Mouse (Mus musculus): ENCODE measurements around the gene Xpot. TPM values are rescaled to one million over a fixed set of nuclear protein-coding genes. Genes with fewer than 3 reads are reported as not detected.
A peak's percentile ranks its signal among the peaks of the same experiment; 100 is the strongest.

The Xpot gene
- polyA plus RNA-seq, 1 experiment from 2014 or later = 49.5 TPM

DNA sequence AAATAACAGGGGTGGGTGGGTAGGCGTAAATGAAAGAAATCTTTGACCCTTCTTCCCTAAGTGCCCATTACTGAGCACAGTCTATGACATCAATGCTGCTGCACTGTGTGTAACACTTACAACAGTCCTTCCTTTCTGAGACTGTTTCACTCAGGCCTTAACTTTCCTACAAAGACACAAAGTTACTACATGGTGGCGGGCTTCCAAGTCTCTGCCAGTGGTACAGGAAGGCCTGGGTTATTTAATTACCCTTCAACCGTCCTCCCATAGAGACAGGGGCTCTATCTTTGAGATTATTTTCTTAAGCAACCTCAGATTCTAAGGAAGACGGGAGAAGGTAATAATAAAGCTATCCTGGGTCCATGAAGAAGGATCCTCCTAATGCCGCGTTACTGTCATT lies 13.7 kb downstream of the Xpot start:
- Histone ChIP-seq H3K27me3 (ENCODE audit: control insufficient read depth, insufficient read depth, low read length) (no peaks in the 10 kb centered on the region), H3K4me2 (replicated peaks; ENCODE audit: low read depth, low read length) (no peak overlapping the region), H3K4me3 (ENCODE audit: low read depth, low read length) (no peak overlapping the region), H3K4me1 (replicated peaks; ENCODE audit: control insufficient read depth, insufficient read depth, low read length) (no peaks in the 10 kb centered on the region), H3K27ac (ENCODE audit: low read depth, low read length) (no peak overlapping the region), H3K9ac (ENCODE audit: low read depth, low read length) (no peak overlapping the region), H3K9me3 (ENCODE audit: control insufficient read depth, low read length) (no peaks in the 10 kb centered on the region), H3K36me3 (ENCODE audit: control insufficient read depth, insufficient read depth, low read length) (peaks cover 12% of the 10 kb centered on the region; the same call in 1 of the 2 replicates)
- WGBS = 92% methylated on average over 6 of the region's 6 CpGs
- ATAC-seq (ENCODE audit: low FRiP score) (no peak), DNase-seq (ENCODE audit: low spot score) (no peak)

DNA sequence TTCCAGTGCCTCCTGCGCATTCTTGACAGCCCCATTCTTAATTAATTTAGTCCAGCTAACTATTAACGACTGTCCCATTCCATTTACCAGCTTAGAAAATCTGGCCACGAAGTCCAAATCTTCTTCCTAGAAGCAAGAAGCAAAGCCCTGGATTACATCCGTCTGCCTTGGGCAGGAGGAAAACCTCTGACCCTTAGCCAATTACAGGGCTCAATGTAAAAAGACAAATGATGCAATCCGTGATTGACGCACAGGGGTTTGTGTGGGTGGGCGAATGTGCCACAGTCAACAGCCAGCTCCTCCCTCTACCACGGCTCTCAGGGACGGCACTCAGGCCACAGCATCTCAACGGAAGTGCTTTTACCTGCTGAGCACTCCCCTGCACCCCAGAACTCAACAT lies 14.5 kb downstream of the Xpot start:
- WGBS = 80% methylated on average over 9 of the region's 10 CpGs
- no peaks in the 10 kb centered on the region for H3K4me1 ChIP-seq (replicated peaks; ENCODE audit: control insufficient read depth, insufficient read depth, low read length)
- DNase-seq (ENCODE audit: low spot score) = no peak
- no peak overlapping the region for H3K4me3 ChIP-seq (ENCODE audit: low read depth, low read length)
- no peaks in the 10 kb centered on the region for H3K9me3 ChIP-seq (ENCODE audit: control insufficient read depth, low read length)
- H3K27ac ChIP-seq (ENCODE audit: low read depth, low read length) = no peak overlapping the region
- H3K4me2 ChIP-seq (replicated peaks; ENCODE audit: low read depth, low read length) = no peak overlapping the region
- H3K36me3 ChIP-seq (ENCODE audit: control insufficient read depth, insufficient read depth, low read length) = peaks cover 14% of the 10 kb centered on the region
- no peak overlapping the region for H3K9ac ChIP-seq (ENCODE audit: low read depth, low read length)
- ATAC-seq (ENCODE audit: low FRiP score) = no peak
- H3K27me3 ChIP-seq (ENCODE audit: control insufficient read depth, insufficient read depth, low read length) = no peaks in the 10 kb centered on the region

DNA sequence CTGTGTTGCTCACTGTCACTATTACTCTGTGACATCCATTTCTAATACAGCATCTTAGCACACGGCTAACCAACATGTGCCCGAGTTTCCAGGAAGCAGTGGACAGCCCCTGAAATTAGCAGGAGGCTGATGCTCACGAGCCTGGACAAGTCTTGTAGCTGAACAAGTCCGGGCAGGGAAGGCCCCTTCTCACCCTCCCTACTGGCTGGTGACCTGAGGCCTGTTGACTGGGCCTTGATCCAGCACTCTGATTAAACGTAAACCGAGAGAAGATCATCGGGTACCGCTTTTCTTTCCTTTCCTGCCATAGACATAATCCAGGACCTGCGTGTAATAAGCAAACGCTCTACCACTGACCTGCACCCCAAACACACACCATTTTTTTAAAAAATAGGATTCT lies 18.0 kb downstream of the Xpot start:
- DNase-seq (ENCODE audit: low spot score) = no peak
- H3K4me1 ChIP-seq (replicated peaks; ENCODE audit: control insufficient read depth, insufficient read depth, low read length) = no peaks in the 10 kb centered on the region
- ATAC-seq (ENCODE audit: low FRiP score) = no peak
- no peak overlapping the region for H3K27ac ChIP-seq (ENCODE audit: low read depth, low read length)
- H3K4me2 ChIP-seq (replicated peaks; ENCODE audit: low read depth, low read length) = no peak overlapping the region
- 96% methylated on average over 10 of the region's 10 CpGs for WGBS
- no peaks in the 10 kb centered on the region for H3K9me3 ChIP-seq (ENCODE audit: control insufficient read depth, low read length)
- H3K36me3 ChIP-seq (ENCODE audit: control insufficient read depth, insufficient read depth, low read length) = peaks cover 23% of the 10 kb centered on the region
- no peak overlapping the region for H3K4me3 ChIP-seq (ENCODE audit: low read depth, low read length)
- no peak overlapping the region for H3K9ac ChIP-seq (ENCODE audit: low read depth, low read length)
- no peaks in the 10 kb centered on the region for H3K27me3 ChIP-seq (ENCODE audit: control insufficient read depth, insufficient read depth, low read length)

DNA sequence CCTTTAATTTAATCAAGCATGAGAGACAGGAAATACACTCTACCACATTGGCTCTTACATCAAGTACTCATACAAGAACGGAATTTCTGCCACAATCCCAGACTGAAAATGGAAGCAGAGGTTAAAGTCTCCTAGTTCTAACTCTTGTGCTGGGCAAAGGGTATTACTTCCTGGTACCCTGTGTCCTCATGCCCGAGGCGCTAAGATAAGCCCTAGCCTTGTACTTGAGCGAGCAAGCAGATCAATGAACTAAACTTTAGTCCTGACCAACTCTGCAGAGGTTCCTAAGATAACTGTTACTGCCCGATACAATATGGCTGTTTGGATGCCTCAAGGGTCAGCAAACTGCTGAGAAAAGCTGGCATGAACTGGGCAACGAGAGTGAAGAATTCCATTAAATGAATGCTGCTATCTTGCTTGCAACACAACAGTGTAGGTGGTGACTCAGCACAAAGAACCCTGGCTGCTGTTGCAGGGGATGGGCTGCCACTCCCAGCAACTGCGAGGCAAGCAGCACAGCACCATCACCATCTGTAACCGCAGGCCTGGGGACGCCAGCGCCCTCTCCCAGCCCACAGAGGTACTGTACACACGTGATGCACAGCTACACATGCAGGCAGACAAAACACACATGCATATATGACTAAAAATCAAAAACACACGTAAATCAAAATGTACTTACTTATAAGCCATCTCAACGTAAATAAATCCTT lies 21.3 kb downstream of the Xpot start:
- Histone ChIP-seq H3K4me3 (ENCODE audit: low read depth, low read length) (no peak overlapping the region), H3K36me3 (ENCODE audit: control insufficient read depth, insufficient read depth, low read length) (peaks cover 31% of the 10 kb centered on the region), H3K27ac (ENCODE audit: low read depth, low read length) (no peak overlapping the region), H3K9ac (ENCODE audit: low read depth, low read length) (no peak overlapping the region), H3K9me3 (ENCODE audit: control insufficient read depth, low read length) (no peaks in the 10 kb centered on the region), H3K27me3 (ENCODE audit: control insufficient read depth, insufficient read depth, low read length) (no peaks in the 10 kb centered on the region), H3K4me1 (replicated peaks; ENCODE audit: control insufficient read depth, insufficient read depth, low read length) (no peaks in the 10 kb centered on the region), H3K4me2 (replicated peaks; ENCODE audit: low read depth, low read length) (no peak overlapping the region)
- DNase-seq (ENCODE audit: low spot score) = no peak
- no peak for ATAC-seq (ENCODE audit: low FRiP score)
- 94% methylated on average over 13 of the region's 13 CpGs for WGBS

DNA sequence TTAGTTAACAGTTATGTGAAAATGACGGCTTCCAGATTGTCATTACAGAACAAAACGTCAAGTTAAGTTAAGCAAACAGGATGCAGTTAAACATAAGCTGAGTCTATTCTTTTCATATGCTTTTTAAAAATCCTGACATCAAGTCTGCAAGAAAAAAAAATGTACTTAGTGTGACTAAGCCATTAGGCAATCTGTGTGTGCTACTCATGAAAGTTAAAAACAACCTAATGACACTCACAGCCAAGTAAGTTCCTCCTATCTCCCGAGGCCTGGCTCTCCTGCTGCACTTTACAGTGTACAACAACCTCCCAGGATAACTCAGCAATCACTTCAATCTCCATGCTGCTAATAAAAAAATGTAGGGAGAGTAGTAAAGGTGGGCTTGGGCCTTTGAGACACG lies 22.6 kb downstream of the Xpot start:
- Histone ChIP-seq H3K9me3 (ENCODE audit: control insufficient read depth, low read length) (no peaks in the 10 kb centered on the region), H3K27me3 (ENCODE audit: control insufficient read depth, insufficient read depth, low read length) (no peaks in the 10 kb centered on the region), H3K36me3 (ENCODE audit: control insufficient read depth, insufficient read depth, low read length) (peaks cover 27% of the 10 kb centered on the region), H3K4me1 (replicated peaks; ENCODE audit: control insufficient read depth, insufficient read depth, low read length) (no peaks in the 10 kb centered on the region), H3K4me2 (replicated peaks; ENCODE audit: low read depth, low read length) (no peak overlapping the region), H3K27ac (ENCODE audit: low read depth, low read length) (no peak overlapping the region), H3K9ac (ENCODE audit: low read depth, low read length) (no peak overlapping the region), H3K4me3 (ENCODE audit: low read depth, low read length) (no peak overlapping the region)
- DNase-seq (ENCODE audit: low spot score) (no peak), ATAC-seq (ENCODE audit: low FRiP score) (no peak)
- WGBS = 94% methylated on average over 4 of the region's 4 CpGs

DNA sequence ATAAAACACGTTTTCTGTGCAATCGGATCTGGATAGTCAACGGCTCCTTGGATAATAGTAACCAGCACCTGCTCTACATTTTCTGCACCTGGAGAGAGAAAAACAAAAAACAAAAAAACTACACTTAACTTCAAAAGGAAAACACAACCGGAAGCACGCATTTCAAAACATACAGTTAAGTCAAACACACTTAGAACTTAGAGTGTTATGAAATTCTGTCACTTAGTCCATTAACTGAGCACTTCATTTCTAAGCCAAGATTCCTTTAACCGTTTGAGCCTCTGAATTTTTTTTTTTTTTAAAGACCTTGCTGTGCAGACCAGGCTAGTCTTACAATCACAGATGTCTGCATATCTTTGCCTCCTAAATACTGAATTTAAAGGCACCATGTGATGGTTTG lies 24.9 kb downstream of the Xpot start:
- no peak for ATAC-seq (ENCODE audit: low FRiP score)
- no peak for DNase-seq (ENCODE audit: low spot score)

DNA sequence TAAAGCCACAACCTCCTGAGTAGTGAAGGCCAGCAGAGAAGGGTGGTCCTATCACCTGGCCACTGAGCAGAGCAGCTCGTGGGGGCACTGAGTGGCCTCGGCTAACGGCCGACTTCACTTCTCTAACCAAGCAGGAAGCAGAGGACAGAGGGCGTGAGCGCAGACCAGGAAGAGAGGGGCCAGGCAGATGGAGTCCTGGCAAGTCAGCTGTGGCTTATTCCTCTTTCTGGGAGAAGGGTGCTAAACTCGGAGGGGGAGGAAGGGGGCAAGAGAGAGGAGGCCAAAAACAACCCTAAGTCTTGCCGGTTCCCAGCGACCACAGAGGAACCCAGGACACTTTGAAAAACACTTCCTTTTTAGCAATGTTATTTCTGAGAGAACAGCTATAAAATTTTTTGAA lies 29.6 kb downstream of the Xpot start:
- no peak for DNase-seq (ENCODE audit: low spot score)
- no peak for ATAC-seq (ENCODE audit: low FRiP score)
- WGBS = 88% methylated on average over 9 of the region's 9 CpGs
- no peaks in the 10 kb centered on the region for H3K9me3 ChIP-seq (ENCODE audit: control insufficient read depth, low read length)
- no peak overlapping the region for H3K4me2 ChIP-seq (replicated peaks; ENCODE audit: low read depth, low read length)
- H3K4me3 ChIP-seq (ENCODE audit: low read depth, low read length) = no peak overlapping the region
- no peaks in the 10 kb centered on the region for H3K4me1 ChIP-seq (replicated peaks; ENCODE audit: control insufficient read depth, insufficient read depth, low read length)
- H3K9ac ChIP-seq (ENCODE audit: low read depth, low read length) = no peak overlapping the region
- H3K36me3 ChIP-seq (ENCODE audit: control insufficient read depth, insufficient read depth, low read length) = peaks cover 11% of the 10 kb centered on the region; the same call in 1 of the 2 replicates
- H3K27me3 ChIP-seq (ENCODE audit: control insufficient read depth, insufficient read depth, low read length) = no peaks in the 10 kb centered on the region
- no peak overlapping the region for H3K27ac ChIP-seq (ENCODE audit: low read depth, low read length)

More for the DNA sequence above, 24.9 kb downstream of the Xpot start:
- Histone ChIP-seq H3K27ac (ENCODE audit: low read depth, low read length) (no peak overlapping the region), H3K27me3 (ENCODE audit: control insufficient read depth, insufficient read depth, low read length) (no peaks in the 10 kb centered on the region), H3K9me3 (ENCODE audit: control insufficient read depth, low read length) (no peaks in the 10 kb centered on the region), H3K9ac (ENCODE audit: low read depth, low read length) (no peak overlapping the region), H3K36me3 (ENCODE audit: control insufficient read depth, insufficient read depth, low read length) (peaks cover 28% of the 10 kb centered on the region), H3K4me3 (ENCODE audit: low read depth, low read length) (no peak overlapping the region), H3K4me1 (replicated peaks; ENCODE audit: control insufficient read depth, insufficient read depth, low read length) (no peaks in the 10 kb centered on the region), H3K4me2 (replicated peaks; ENCODE audit: low read depth, low read length) (no peak overlapping the region)
- 89% methylated on average over 6 of the region's 6 CpGs for WGBS

DNA sequence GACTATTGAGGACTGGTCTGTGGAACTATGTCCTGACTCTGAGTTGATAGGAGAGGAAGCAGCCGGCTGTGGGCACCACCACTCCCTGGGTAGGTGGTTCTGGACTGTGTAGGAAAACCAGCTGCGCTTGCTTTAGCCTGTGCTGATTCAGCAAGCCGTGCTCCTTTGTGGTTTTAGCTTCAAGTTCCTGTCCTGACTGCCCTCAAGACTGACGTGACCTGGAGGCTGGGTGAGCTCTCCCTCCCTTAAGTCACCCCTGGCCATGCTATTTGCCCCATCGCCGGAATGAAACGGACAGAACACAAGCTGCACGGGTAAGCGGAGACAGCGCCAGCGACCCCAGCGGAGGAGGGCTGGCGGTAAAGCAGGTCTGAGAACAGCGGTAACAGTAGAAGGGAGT lies 35.0 kb downstream of the Xpot start:
- Histone ChIP-seq H3K4me1 (replicated peaks; ENCODE audit: control insufficient read depth, insufficient read depth, low read length) (no peaks in the 10 kb centered on the region), H3K27ac (ENCODE audit: low read depth, low read length) (no peak overlapping the region), H3K4me2 (replicated peaks; ENCODE audit: low read depth, low read length) (no peak overlapping the region), H3K27me3 (ENCODE audit: control insufficient read depth, insufficient read depth, low read length) (no peaks in the 10 kb centered on the region), H3K9ac (ENCODE audit: low read depth, low read length) (no peak overlapping the region), H3K36me3 (ENCODE audit: control insufficient read depth, insufficient read depth, low read length) (peaks cover 3% of the 10 kb centered on the region), H3K4me3 (ENCODE audit: low read depth, low read length) (no peak overlapping the region), H3K9me3 (ENCODE audit: control insufficient read depth, low read length) (no peaks in the 10 kb centered on the region)
- ATAC-seq (ENCODE audit: low FRiP score) = no peak
- WGBS = 92% methylated on average over 14 of the region's 14 CpGs
- DNase-seq (ENCODE audit: low spot score) = no peak

DNA sequence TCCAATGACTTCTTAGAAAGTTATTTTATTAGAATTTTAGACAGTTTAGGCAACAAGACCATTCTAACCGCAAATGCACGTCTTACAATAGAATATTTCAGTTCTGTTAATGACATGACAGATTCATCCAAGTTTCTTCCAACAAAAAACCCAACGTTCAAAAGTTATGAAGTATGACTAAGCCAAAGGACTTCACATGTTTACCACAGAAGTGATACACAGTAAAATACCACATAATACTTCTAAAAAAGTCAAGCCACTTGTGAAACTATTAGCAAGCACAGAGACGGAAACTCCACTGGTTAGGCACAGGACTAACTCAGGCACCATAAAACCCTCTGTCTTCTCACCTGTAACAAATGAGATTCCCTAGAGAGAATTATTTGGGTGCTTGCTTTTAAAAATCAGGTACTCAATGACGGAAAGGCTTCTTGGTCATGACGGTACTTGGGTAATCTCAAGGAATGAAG lies 38.7 kb downstream of the Xpot start:
- Histone ChIP-seq H3K27me3 (ENCODE audit: control insufficient read depth, insufficient read depth, low read length) (no peaks in the 10 kb centered on the region), H3K9ac (ENCODE audit: low read depth, low read length) (peak overlapping the region; percentile 90), H3K27ac (ENCODE audit: low read depth, low read length) (no peak overlapping the region), H3K4me3 (ENCODE audit: low read depth, low read length) (peak overlapping the region; percentile 81; the same call in 1 of the 2 replicates), H3K4me2 (replicated peaks; ENCODE audit: low read depth, low read length) (peak overlapping the region; percentile 80), H3K4me1 (replicated peaks; ENCODE audit: control insufficient read depth, insufficient read depth, low read length) (0 out of 2 replicates have a peak, but pooled peaks cover 2% of the 10 kb centered on the region), H3K9me3 (ENCODE audit: control insufficient read depth, low read length) (no peaks in the 10 kb centered on the region), H3K36me3 (ENCODE audit: control insufficient read depth, insufficient read depth, low read length) (peaks cover 3% of the 10 kb centered on the region; the same call in 1 of the 2 replicates)
- WGBS = 67% methylated on average over 6 of the region's 6 CpGs
- DNase-seq (ENCODE audit: low spot score) (no peak), ATAC-seq (ENCODE audit: low FRiP score) (no peak)
